In the genomic region with DNA sequence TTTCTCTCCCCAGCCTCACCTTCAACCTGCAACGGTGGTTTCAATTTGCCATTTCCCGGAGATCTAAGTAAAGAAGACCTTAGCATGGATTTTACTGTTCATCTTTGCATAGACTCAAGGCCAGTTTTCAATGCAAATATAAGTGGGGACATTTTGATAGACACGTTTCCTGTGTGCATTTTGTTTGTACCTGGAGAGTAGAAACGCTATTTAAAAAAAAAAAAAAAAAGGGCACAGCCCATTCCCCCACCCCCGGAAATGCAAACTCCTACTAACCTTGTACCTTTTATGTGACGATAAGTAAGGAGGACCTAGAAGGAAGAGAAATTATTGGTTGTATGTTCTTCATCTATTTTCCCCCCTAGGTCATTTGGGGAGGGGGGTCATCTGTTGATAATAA, we compare ENCODE assay signal across 9 mouse cellular contexts. TPM values are rescaled to one million over a fixed set of nuclear protein-coding genes. Genes with fewer than 3 reads are reported as not detected.
DNase-seq lines count a peak whose midpoint lies in the region; ATAC-seq and TF ChIP-seq lines count a peak whose summit lies in the region.
"Had no signal": no experiment of that assay in that cellular context is flagged by ENCODE, and none has a peak within 500 bp of the region (broad histone marks: within the 10 kb centered on the region; RNA-seq: fewer than 3 reads in every experiment).

No protein-coding gene starts in this region.

- no peaks in the 10 kb centered on the region for H3K27me3 ChIP-seq in heart, postnatal 0 days (ENCODE audit: control insufficient read depth, insufficient read depth, low read length)
- H3K27me3 ChIP-seq in midbrain, embryonic 15.5 days (replicated peaks), result 0 out of 2 replicates have a peak, but pooled peaks cover 6% of the 10 kb centered on the region

- H3K9ac ChIP-seq in heart, postnatal 0 days (replicated peaks; ENCODE audit: low read depth, low read length), result 0 out of 2 replicates have a peak overlapping the region, but pooled peaks have one; percentile 1
- no peak overlapping the region for H3K9ac ChIP-seq in midbrain, embryonic 15.5 days

- no peaks in the 10 kb centered on the region for H3K36me3 ChIP-seq in heart, postnatal 0 days (replicated peaks; ENCODE audit: control insufficient read depth, insufficient read depth, low read length)
- H3K36me3 ChIP-seq in midbrain, embryonic 15.5 days (replicated peaks), result no peaks in the 10 kb centered on the region

- H3K27ac ChIP-seq in heart, postnatal 0 days (ENCODE audit: low read depth), result peak overlapping the region; percentile 59
- H3K27ac ChIP-seq in midbrain, embryonic 15.5 days, result no peak overlapping the region

- H3K9me3 ChIP-seq in heart, postnatal 0 days (replicated peaks; ENCODE audit: control insufficient read depth, low read length), result no peaks in the 10 kb centered on the region
- H3K9me3 ChIP-seq in midbrain, embryonic 15.5 days, result no peaks in the 10 kb centered on the region

- no peak for ATAC-seq in heart, postnatal 0 days (ENCODE audit: insufficient read depth, low read depth)
- peak; percentile 62 for ATAC-seq in activated CD4-positive, CD25-positive, alpha-beta regulatory T cell, adult 4 months
- ATAC-seq in midbrain, embryonic 15.5 days (replicated peaks), result no peak

- H3K4me3 ChIP-seq in heart, postnatal 0 days (ENCODE audit: low read depth, low read length), result peak overlapping the region; percentile 12
- no peak overlapping the region for H3K4me3 ChIP-seq in midbrain, embryonic 15.5 days

- peaks cover 12% of the 10 kb centered on the region for H3K4me1 ChIP-seq in heart, postnatal 0 days (ENCODE audit: control insufficient read depth, insufficient read depth)
- H3K4me1 ChIP-seq in midbrain, embryonic 15.5 days, result no peaks in the 10 kb centered on the region; the same call in 1 of the 2 replicates

- 27% methylated on average over 6 of the region's 6 CpGs for WGBS in heart, postnatal 0 days
- 48% methylated on average over 6 of the region's 6 CpGs for whole genome bisulfite sequencing in midbrain, embryonic 15.5 days

- peak overlapping the region; percentile 37 for H3K4me2 ChIP-seq in heart, postnatal 0 days (ENCODE audit: low read depth, low read length)
- peak overlapping the region; percentile 30 for H3K4me2 ChIP-seq in midbrain, embryonic 15.5 days

- TF ChIP-seq CTCF in heart, postnatal 0 days (IDR thresholded peaks at IDR 0.05; ENCODE audit: low read depth), result no peak

- intact Hi-C loops in gastrocnemius, postnatal 14 days (cut with DNase I; ENCODE audit: low total_unique reads), result no loop called here

- no peak for DNase-seq in heart, postnatal 0 days (ENCODE audit: low spot score)
- DNase-seq in heart, postnatal 4 days, result no peak
- DNase-seq in induced T-regulatory cell, adult 2 months (ENCODE audit: low read depth), result peak; percentile 53
- DNase-seq in gastrocnemius, postnatal 14 days, result no peak
- DNase-seq in cerebellum, adult 18-20 months, result no peak
- no peak for DNase-seq in kidney, adult 8-10 months
- DNase-seq: gastrocnemius, postnatal 36 days had no signal

- TF ChIP-seq EP300 in heart, postnatal 0 days (IDR thresholded peaks at IDR 0.05; ENCODE audit: low read depth), result no peak

RNA-seq across cellular contexts. Expression of gene Dusp6, which starts 24.2 kb away (rescaled TPM):
- 59.8 and 73.6 TPM in 2 replicates for total RNA-seq in heart, postnatal 0 days (2014; rRNA removed; ENCODE audit: low replicate concordance)
- polyA plus RNA-seq in heart, postnatal 0 days (2015; fragmentation: Nextera tagmentation; extraction: Ambion mirVana), result 23.2 and 25.8 TPM in 2 replicates
- 10 to 100 TPM; 37.0 to 38.2 TPM for total RNA-seq in heart, postnatal 4 days (2021)
- polyA plus RNA-seq in activated CD4-positive, CD25-positive, alpha-beta regulatory T cell, adult 4 months (2017; shearing (Covaris generic)), result 10 to 100 TPM; 26.0 to 35.2 TPM
- 27.0 and 28.3 TPM in 2 replicates for polyA plus RNA-seq in midbrain, embryonic 15.5 days (2015; fragmentation: Nextera tagmentation; extraction: Ambion mirVana)
- total RNA-seq in gastrocnemius, postnatal 14 days (2021), result 10 to 100 TPM; 26.7 to 27.7 TPM
